Mouse (Mus musculus) embryonic facial prominence, embryonic 13.5 days (tissue): ENCODE measurements at regions not wholly inside any gene's neighbourhood (a gene's known extent, or its start where the extent isn't known, plus 50 kb on each side); places are given as distances from the start of the nearest gene placed in this dataset.
"Not testable (repeated sequence)": the region's sequence is repeated elsewhere in the genome, so short reads cannot be mapped to it uniquely, and the experiment has no call there.

Source experiments
- ATAC-seq: fragments of 200-750 bp; cut with Nextera tagmentation; 2 replicates; pipeline ENCODE4 v1.8.0; 2017; ENCODE audit warnings: low read depth; ENCODE audit not compliant: insufficient number of reproducible peaks, insufficient read depth, low FRiP score, low TSS enrichment
- H3K27ac ChIP-seq: fragments of 300-500 bp; sonication (generic); 2 replicates; pipeline ENCODE4 v1.5.1; 2015; ENCODE audit warnings: moderate library complexity, mild to moderate bottlenecking, inconsistent platforms
- H3K27me3 ChIP-seq: fragments of 300-500 bp; sonication (generic); 2 replicates; pipeline ENCODE4 v1.6.1; 2015; ENCODE audit warnings: mild to moderate bottlenecking, inconsistent platforms
- H3K36me3 ChIP-seq: fragments of 300-500 bp; sonication (generic); 2 replicates; pipeline ENCODE4 v1.6.1; 2015; ENCODE audit warnings: mild to moderate bottlenecking, inconsistent platforms
- H3K4me1 ChIP-seq: fragments of 300-500 bp; sonication (generic); 2 replicates; pipeline ENCODE4 v1.6.1; 2015; ENCODE audit warnings: inconsistent platforms
- H3K4me2 ChIP-seq: fragments of 300-500 bp; sonication (generic); 2 replicates; pipeline ENCODE4 v1.6.1; 2015; ENCODE audit warnings: moderate library complexity, mild to moderate bottlenecking, inconsistent platforms
- H3K4me3 ChIP-seq: fragments of 300-500 bp; sonication (generic); 2 replicates; pipeline ENCODE4 v1.5.1; 2015; ENCODE audit warnings: mild to moderate bottlenecking, inconsistent platforms
- H3K9ac ChIP-seq: fragments of 300-500 bp; sonication (generic); 2 replicates; pipeline ENCODE4 v1.6.1; 2015; ENCODE audit warnings: mild to moderate bottlenecking, inconsistent platforms
- H3K9me3 ChIP-seq: fragments of 300-500 bp; sonication (generic); 2 replicates; pipeline ENCODE4 v1.6.1; 2016; ENCODE audit warnings: inconsistent platforms
- WGBS: fragments of 180-500 bp; shearing (Covaris S2); methylation state at CpG from one replicate; pipeline ENCODE4 v1.1.7; 2015; ENCODE audit warnings: mixed read lengths; 5-methylcytosine and 5-hydroxymethylcytosine counted together

GRCm38 (mm10) chr16:12831308-12831707 is 278.2 kb upstream of the Ercc4 start:
- H3K27me3 ChIP-seq, H3K9me3 ChIP-seq, H3K9ac ChIP-seq, H3K36me3 ChIP-seq, H3K4me3 ChIP-seq, H3K4me1 ChIP-seq, H3K27ac ChIP-seq, ATAC-seq, H3K4me2 ChIP-seq: not testable (repeated sequence)
- WGBS: 61% methylated on average over 1 of the region's 1 CpGs

GRCm38 (mm10) chr16:12856356-12856755 is 253.1 kb upstream of the Ercc4 start:
- H3K4me1 ChIP-seq: no peaks in the 10 kb centered on the region
- WGBS: 80% methylated on average over 1 of the region's 1 CpGs
- H3K9me3 ChIP-seq: no peaks in the 10 kb centered on the region
- H3K27ac ChIP-seq: no peak overlapping the region
- no peaks in the 10 kb centered on the region for H3K27me3 ChIP-seq
- no peak overlapping the region for H3K4me2 ChIP-seq
- H3K9ac ChIP-seq: no peak overlapping the region
- ATAC-seq: no peak
- H3K4me3 ChIP-seq: no peak overlapping the region
- no peaks in the 10 kb centered on the region for H3K36me3 ChIP-seq

GRCm38 (mm10) chr16:12859714-12860355 is 249.6 kb upstream of the Ercc4 start:
- ATAC-seq: no peak
- WGBS: 80% methylated on average over 5 of the region's 5 CpGs
- Histone ChIP-seq H3K36me3 (no peaks in the 10 kb centered on the region), H3K9ac (no peak overlapping the region), H3K4me2 (no peak overlapping the region), H3K27ac (no peak overlapping the region), H3K9me3 (no peaks in the 10 kb centered on the region), H3K27me3 (no peaks in the 10 kb centered on the region), H3K4me3 (no peak overlapping the region), H3K4me1 (no peaks in the 10 kb centered on the region)

GRCm38 (mm10) chr16:12862561-12862960 is 246.9 kb upstream of the Ercc4 start:
- WGBS: 76% methylated on average over 5 of the region's 5 CpGs
- Histone ChIP-seq H3K4me1 (no peaks in the 10 kb centered on the region), H3K4me3 (no peak overlapping the region), H3K27ac (no peak overlapping the region), H3K9me3 (no peaks in the 10 kb centered on the region), H3K9ac (no peak overlapping the region), H3K4me2 (no peak overlapping the region), H3K36me3 (no peaks in the 10 kb centered on the region), H3K27me3 (no peaks in the 10 kb centered on the region)
- no peak for ATAC-seq

GRCm38 (mm10) chr16:12878326-12878725 is 231.2 kb upstream of the Ercc4 start:
- not testable (repeated sequence) for H3K4me1 ChIP-seq, H3K4me2 ChIP-seq, H3K27me3 ChIP-seq, H3K27ac ChIP-seq, H3K36me3 ChIP-seq, H3K9me3 ChIP-seq, H3K4me3 ChIP-seq, ATAC-seq, H3K9ac ChIP-seq
- WGBS: 83% methylated on average over 5 of the region's 5 CpGs

GRCm38 (mm10) chr16:12880011-12880410 is 229.5 kb upstream of the Ercc4 start:
- Histone ChIP-seq H3K4me3 (no peak overlapping the region), H3K27ac (no peak overlapping the region), H3K27me3 (no peaks in the 10 kb centered on the region), H3K4me1 (no peaks in the 10 kb centered on the region), H3K36me3 (no peaks in the 10 kb centered on the region), H3K9ac (no peak overlapping the region), H3K4me2 (no peak overlapping the region), H3K9me3 (no peaks in the 10 kb centered on the region)
- no peak for ATAC-seq
- 83% methylated on average over 8 of the region's 8 CpGs for WGBS

GRCm38 (mm10) chr16:12880481-12880880 is 229.0 kb upstream of the Ercc4 start:
- Histone ChIP-seq H3K4me2 (no peak overlapping the region), H3K36me3 (no peaks in the 10 kb centered on the region), H3K27ac (no peak overlapping the region), H3K27me3 (no peaks in the 10 kb centered on the region), H3K4me1 (no peaks in the 10 kb centered on the region), H3K4me3 (no peak overlapping the region), H3K9me3 (no peaks in the 10 kb centered on the region), H3K9ac (no peak overlapping the region)
- ATAC-seq: no peak
- WGBS: 86% methylated on average over 7 of the region's 7 CpGs

- Histone ChIP-seq H3K36me3 (no peaks in the 10 kb centered on the region), H3K9me3 (no peaks in the 10 kb centered on the region), H3K4me2 (no peak overlapping the region), H3K27me3 (no peaks in the 10 kb centered on the region), H3K27ac (no peak overlapping the region), H3K4me3 (no peak overlapping the region), H3K4me1 (peaks cover 10% of the 10 kb centered on the region), H3K9ac (no peak overlapping the region)
- WGBS: 55% methylated on average over 1 of the region's 1 CpGs
- no peak for ATAC-seq
Observed at GRCm38 (mm10) chr16:12882690-12883089, 226.8 kb upstream of the Ercc4 start.

- ATAC-seq: no peak
- Histone ChIP-seq H3K9ac (no peak overlapping the region), H3K9me3 (no peaks in the 10 kb centered on the region), H3K36me3 (no peaks in the 10 kb centered on the region), H3K4me3 (no peak overlapping the region), H3K4me1 (peaks cover 10% of the 10 kb centered on the region), H3K27ac (no peak overlapping the region), H3K27me3 (no peaks in the 10 kb centered on the region), H3K4me2 (no peak overlapping the region)
- 4% methylated on average over 3 of the region's 3 CpGs for WGBS
Observed at GRCm38 (mm10) chr16:12884556-12884955, 224.9 kb upstream of the Ercc4 start.

- WGBS: 75% methylated on average over 1 of the region's 1 CpGs
- H3K9me3 ChIP-seq: no peaks in the 10 kb centered on the region
- H3K4me1 ChIP-seq: peaks cover 10% of the 10 kb centered on the region
- no peak overlapping the region for H3K9ac ChIP-seq
- H3K27me3 ChIP-seq: no peaks in the 10 kb centered on the region
- H3K4me3 ChIP-seq: no peak overlapping the region
- H3K27ac ChIP-seq: no peak overlapping the region
- no peak for ATAC-seq
- no peak overlapping the region for H3K4me2 ChIP-seq
- H3K36me3 ChIP-seq: no peaks in the 10 kb centered on the region
Observed at GRCm38 (mm10) chr16:12886127-12886526, 223.4 kb upstream of the Ercc4 start.

GRCm38 (mm10) chr16:12887381-12887780 is 222.1 kb upstream of the Ercc4 start:
- Histone ChIP-seq H3K36me3 (no peaks in the 10 kb centered on the region), H3K27ac (no peak overlapping the region), H3K9me3 (no peaks in the 10 kb centered on the region), H3K9ac (no peak overlapping the region), H3K4me1 (peaks cover 10% of the 10 kb centered on the region), H3K4me2 (no peak overlapping the region), H3K4me3 (no peak overlapping the region), H3K27me3 (no peaks in the 10 kb centered on the region)
- WGBS: 34% methylated on average over 2 of the region's 2 CpGs
- no peak for ATAC-seq

- no peaks in the 10 kb centered on the region for H3K9me3 ChIP-seq
- peaks cover 10% of the 10 kb centered on the region for H3K4me1 ChIP-seq
- H3K27ac ChIP-seq: no peak overlapping the region
- no peak for ATAC-seq
- H3K36me3 ChIP-seq: no peaks in the 10 kb centered on the region
- H3K4me2 ChIP-seq: no peak overlapping the region
- H3K4me3 ChIP-seq: no peak overlapping the region
- no peaks in the 10 kb centered on the region for H3K27me3 ChIP-seq
- H3K9ac ChIP-seq: no peak overlapping the region
- WGBS: 91% methylated on average over 1 of the region's 1 CpGs
Observed at GRCm38 (mm10) chr16:12890094-12890493, 219.4 kb upstream of the Ercc4 start.
